Mouse (Mus musculus) lung, postnatal 36 days (tissue): Measurements from ENCODE around the gene Lipe.
"Not testable (repeated sequence)": the region's sequence is repeated elsewhere in the genome, so short reads cannot be mapped to it uniquely, and the experiment has no call there.

Experiments used
- DNase-seq: peaks from one replicate; pipeline ENCODE4 v3.0.0; 2022; ENCODE audit warnings: mixed read lengths

Lipe gene

DNA sequence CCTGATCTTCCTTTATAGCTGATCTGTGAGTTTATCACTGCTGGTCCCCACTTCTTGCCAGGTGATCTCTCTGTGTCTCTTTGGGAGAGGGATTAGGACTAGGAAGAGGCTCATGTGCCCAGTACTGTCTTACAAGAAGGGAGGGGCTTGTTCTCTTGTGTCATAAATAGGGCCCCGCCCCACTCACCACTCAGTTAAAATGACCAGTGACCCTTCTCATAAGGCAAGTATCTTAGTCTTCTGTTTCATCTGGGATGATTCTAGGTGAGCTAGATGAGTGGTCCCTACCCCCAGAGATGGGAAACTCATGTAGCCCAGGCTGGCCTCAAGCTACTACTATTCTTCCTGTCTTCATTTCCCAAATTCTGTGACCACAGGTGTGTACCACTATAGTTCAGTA lies at the start of gene Lipe:
TSS of gene Lipe (minus strand) at position 101 of the 400 bp plus-strand sequence.
- no peak for DNase-seq

DNA sequence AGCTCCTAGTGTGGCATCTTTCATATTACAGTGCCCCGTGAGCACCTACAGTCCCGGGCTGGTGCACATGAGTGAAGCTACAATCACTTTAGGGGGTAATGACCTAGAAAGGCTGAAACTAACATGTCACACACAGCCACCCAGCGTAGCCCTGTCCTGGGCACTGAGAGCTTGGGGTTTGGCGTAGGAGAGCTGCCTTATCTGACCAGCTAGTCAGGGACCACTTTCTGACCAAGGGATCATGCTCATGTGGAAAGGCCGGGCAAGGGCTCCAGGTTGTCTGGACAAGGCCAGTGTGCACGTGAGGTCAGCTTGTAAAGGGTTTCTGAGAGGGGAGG lies 42.3 kb upstream of the Lipe start:
- no peak for DNase-seq

DNA sequence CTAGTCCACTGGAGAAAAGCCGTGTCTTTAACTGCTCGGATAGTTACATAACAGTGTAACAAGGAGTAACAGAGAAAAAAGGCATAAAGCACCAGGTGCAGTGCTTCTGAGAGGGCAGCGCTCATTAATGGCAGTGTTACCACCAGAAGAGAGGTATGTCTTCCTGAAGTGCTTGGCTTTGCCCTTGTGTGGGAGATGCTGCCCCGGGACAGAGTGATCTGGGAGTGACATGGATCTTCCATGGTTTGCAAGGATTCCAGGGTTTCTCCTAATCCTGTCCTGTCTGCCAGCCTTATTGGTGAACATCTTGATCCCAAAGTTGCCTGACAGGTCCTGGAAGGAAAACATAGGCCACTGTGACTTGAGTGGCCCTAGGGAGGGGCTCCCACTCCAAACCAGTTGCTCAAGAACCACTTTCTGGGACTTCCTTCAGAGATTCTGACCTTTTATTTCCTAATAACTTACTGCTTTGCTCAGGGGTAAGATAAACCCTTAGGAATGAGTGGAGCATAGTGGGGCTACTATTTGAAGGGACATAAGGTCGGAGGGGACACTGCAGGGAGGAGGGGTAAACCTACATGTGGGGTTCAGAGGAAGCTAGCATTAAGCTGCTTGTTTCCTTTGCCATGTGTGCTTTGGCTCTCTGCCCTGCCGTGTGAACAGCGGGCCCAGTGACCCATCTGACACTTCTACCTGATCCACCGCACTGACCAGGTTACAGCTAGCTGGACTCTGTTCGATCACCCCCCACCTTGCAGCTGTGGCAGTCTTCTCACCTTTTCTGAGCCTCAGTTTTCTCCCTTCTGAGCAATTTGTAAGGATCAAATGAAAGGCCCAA lies 41.7 kb upstream of the Lipe start:
- DNase-seq, result peak; percentile 81

DNA sequence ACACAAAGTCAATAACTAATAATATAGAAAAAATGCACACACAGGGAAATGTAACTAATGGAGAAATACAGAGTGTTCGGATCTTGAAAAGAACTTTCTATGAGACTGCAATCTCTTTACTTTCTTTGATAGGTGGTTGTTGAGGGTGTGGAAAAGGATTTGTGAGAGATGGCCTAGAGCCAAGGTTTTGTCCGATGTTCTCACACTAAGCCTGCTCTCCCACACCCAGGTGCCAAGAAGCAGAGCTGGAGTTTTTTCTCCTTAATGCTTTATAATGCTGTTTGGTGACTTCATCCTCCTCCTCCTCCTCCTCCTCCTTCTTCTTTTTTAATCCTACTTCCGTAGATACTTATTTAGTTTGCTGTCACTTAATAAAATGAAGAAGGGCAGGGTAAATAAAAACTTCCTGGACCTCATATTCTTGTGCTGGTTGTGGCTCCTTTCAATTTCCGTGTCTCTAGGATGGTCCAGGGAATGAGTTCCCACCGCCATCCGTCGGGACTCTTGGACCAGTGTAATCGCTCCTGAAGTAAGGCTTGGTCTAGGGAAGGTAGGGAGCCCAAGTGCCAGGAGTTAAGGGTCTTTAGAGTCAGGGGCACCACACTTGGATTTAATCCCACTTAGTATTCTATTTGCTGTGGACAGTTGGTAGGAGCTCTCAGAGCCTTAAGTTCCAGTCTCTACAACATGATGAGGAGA lies 40.8 kb upstream of the Lipe start:
- DNase-seq, result peak; percentile 64

DNA sequence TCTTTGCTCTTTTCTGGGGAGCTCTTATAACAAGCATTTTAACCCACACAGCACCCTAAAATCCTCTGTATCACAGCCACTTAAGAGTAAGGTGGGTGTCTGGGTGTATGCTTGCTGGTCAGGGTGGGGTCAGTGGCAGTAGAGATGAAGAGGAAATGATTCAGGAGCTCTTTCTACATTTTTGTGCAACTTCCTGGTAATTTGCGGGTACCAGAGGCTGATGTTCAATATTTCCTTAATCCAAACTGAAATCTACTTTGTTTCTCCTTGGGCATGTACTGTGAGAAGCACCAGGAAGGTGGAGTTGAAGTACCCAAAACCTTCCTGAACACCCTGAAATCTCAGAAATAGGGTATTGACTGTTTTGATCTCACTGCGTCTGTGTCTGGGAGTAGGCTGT lies 38.2 kb upstream of the Lipe start:
- peak; percentile 20 for DNase-seq

DNA sequence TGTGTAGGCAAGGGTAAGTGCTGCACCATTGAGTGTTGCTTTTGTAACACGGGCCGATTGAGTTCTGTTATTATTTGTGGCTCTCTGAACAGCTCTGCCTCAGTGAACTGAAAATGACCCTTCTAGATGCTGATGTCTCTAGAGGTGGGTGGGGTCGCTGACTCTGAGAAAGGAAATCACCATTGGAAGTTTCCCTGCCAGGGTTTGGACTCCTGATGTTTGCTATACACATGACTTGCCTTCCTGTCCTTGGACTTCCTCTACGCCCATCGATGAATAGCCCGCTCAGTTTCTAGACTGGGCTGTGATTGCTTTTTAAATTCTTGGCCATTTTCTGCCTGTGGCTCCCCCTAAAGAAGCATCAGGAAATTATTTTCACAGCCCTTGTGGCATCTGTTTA lies 37.7 kb upstream of the Lipe start:
- peak; percentile 86 for DNase-seq

DNA sequence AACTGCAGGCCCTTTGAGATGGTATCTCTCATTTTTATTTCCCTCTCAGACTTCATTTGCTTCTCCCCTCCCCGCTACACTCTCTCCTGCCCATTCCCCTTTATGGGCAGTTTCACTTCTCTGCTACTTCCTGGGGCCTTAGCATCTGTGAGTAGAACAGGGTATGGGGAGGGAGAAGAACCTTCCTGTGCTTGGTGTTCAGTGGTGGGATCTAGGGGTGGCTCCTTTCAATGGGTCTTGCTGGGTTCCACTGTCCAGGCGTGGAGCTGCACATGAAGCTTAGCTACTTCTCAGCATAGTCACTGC lies 37.0 kb upstream of the Lipe start:
- DNase-seq, result no peak

DNA sequence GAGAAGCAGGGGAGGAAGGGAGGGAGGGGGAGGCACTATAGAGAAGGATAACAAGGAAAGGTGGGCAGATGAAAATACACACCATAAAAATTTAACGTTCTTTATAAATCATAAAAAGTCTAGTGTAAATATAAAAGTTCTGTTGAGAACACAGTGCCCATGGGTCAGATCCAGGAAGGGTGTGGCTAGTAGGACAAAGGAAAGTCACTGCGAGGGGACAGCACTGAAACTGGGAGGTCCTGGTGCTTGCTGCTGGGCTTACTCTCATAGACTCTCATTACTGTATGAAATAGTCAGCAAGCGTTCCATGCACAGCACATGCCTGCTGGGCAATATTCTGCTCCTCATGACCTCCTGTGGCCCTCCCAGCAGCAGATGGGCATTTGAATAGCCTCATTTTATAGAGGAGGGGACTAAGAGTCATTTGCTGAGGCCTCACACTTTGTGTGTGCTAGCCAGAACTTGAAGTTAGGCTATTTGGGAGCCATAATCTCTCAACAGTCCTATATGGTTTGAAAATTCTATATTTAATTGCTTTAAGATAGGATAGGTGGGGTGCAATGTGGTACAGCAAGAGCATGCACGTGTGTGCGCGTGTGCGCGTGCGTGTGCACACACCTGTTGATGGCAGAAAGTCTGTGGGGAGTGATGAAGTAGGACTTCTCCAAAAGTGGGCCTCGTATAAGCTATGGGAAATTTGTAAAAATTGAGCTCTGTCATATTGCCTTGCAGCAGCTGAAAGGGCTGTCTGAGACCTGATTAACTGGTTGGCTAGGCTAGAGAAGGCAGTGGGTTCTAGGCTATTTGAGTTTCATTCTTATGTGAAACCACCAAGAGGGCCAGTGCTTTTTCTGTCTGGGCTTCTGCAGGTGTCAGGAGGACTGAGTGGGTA lies 36.4 kb upstream of the Lipe start:
- DNase-seq, result peak; percentile 79

DNA sequence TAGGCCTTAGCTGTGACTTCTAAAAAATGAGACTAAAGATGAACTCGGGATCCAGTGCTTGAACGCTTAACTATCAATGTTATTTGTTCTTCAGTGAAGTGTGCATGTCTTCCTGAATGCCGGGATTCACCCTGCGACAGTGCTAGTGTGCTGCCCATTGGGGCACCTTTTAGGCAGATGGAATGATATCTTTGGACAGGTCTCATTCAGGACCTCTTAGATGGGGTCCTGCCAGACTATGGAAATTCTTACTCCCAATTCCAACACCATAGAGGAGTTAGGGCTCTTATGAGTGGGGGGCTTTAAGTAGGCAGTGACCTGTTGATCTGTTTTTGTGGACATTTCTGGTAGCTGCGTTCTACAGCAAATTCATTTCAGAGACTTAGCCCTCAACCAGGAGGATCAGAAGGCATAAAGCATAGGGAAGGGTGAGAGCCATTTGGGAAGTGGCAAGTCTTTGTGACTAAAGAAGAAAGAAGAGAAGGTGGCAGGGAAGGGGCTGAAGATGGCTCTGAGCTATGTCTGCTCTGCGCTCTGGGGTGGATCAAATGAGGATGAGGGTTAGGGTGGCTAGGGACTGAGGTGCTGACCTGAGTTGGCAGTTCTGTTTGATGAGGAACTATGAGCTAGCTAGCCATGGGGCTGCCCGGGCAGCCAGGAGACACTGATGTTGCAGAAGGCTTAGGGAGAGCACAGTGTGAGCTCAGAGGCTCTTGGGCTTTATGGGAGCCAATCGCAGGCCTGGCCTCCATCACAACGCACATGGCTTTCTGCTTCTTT lies 35.5 kb upstream of the Lipe start:
- no peak for DNase-seq

DNA sequence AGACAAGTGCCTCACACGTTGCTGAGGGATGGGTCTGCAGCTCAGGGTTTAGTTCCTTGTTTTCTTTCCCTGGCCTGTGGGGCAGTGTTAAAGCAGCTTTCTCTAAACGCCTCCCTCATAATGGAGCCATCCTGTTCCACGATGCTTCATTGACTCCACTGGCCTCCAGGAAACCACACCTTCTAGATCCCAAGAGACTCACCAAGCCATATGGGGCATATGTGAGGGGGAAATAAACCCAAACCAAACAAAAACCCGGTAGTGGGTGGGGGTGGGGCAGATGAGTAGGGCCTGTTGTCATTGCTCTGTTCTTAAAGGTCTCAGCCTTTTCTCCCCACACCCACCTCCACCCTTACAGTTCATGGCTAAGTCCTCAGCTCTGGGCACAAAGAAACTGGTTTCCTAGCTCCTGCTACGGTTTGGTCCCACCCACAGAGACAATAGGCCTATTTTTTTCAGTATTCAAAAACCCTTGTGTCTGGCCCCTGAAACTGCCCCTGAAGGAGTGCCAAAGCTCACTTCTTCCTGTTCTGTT lies 34.6 kb upstream of the Lipe start:
- peak; percentile 70 for DNase-seq

DNA sequence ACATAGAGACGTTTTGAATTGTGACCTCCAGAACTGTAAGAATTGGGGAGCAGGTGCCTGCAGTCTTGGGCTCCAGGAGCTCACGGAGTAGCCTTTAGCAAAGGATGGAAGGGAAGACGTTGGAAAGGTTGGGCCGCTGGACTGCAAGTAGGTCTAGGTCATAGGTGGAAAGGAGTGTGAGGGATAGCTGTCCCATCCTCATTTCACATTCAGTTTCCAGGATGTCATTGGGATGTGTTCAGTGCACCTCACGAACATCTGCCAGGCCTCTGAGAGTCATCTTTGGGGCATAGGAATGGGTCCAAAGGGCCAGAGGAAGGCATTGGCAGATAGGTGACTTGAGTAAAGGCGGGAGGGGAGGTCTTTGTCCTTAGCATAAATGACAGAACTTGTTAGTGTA lies 33.9 kb upstream of the Lipe start:
- no peak for DNase-seq

DNA sequence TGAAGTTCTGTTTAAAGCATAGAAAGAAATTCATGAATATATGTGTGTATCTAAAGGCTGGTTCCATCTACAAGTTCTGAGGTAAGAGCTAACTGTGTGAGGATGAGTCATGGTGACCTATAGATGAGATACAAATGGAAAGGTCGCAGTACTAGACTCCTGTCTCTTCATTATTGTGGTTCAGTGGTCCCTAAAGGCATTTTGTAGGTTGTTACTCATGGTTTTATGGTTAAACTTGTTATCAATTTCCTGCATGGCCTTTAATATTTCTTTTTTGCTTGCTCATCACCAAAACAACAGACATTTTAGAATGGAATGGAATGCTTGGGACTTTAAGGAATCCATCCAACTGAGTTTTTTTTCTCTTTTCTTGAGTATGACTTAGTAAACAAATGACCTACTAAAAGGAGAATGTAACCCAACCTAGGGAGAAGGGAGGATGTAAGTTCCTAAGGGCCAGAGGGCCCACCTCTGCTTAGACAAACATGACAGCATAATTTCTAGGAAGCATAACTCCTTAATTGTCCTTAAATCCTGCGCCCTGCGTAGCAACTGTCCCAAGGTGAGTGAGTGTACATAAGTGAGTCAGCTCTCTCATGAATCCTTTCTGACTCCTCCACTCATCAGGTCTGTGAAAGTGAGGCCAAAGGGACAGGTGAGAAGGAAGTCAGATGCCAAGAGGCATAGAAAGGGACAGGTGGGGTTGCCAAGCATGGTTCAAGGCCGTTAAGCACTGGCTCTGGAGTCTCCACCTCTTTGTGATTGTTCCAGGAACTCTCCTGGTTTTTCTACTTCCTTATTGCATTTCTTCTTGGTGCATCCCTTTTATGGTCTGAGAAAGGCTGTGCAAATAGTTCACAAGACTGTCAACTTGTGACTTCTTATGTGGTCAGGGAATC lies 31.6 kb upstream of the Lipe start:
- no peak for DNase-seq

DNA sequence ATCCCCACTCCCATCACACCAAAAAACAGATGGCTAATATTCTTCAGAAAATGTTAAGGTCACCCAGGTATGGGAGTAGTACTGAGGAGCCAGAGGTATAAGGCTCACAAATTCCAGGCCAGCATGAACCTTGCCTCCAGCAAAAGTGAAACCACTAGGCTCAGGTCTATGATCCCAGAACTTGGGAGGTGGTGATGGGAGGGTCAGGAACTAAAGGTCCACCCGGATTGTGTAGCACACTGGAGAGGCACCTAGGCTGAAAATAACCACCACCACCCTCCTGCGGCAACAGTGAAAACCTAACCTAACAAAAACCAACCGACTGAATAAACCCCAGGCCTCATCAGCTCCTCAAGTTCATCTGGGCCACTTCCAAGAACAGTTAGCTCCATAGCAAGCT lies 29.8 kb upstream of the Lipe start:
- DNase-seq, result no peak

DNA sequence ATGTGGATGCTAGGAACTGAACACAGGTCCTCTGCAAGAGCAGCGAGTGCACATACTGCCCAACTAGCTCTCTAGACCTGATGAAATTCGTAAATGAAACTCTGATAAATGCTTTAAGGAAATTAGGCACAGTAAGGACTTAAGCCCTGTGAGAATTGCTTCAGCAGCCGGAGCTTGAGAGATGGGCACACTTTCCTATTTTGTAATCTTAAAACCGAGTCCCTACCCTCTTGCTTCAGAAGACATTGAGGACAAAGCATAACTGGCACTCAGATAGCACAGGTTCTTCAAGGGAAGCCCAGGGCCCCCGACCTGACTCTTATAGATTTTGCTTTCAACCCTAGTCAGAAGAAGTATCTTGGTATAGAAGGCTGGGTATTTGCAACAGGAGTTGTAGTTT lies 28.6 kb upstream of the Lipe start:
- no peak for DNase-seq

DNA sequence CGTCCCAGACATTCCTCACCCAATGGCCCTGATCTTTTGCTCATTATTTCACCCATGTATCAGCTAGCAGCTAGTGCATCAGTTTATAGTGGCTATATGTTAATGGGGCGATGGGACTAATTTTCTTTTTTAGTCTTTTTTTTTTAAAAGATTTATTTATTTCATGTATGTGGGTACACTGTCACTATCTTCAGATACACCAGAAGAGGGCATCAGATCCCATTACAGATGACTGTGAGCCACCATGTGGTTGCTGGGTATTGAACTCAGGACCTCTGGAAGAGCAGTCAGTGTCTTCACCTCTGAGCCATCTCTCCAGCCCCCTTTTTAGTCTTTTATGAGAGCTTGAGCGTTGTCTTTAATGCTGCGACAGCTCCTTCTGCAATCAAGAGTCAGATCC lies 27.9 kb upstream of the Lipe start:
- not testable (repeated sequence) for DNase-seq

DNA sequence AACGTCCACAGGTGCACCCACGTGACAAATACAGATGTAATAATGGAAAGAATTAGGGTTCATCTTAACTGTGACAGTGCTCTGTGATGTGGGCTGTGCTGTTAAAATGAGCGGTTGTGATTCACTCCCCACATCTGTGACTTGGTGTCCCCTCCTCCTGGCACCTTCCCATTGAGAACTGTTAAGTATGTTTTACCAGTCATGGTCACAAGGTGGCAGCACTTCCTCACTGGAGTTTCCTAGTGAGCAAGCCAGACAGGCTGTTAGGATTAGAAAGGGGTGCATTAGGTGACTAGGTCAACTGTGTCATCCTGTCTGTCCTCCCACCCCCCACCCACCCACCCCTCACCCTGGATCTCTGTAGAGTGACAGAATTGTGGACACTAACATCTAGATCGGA lies 25.9 kb upstream of the Lipe start:
- peak; percentile 95 for DNase-seq

DNA sequence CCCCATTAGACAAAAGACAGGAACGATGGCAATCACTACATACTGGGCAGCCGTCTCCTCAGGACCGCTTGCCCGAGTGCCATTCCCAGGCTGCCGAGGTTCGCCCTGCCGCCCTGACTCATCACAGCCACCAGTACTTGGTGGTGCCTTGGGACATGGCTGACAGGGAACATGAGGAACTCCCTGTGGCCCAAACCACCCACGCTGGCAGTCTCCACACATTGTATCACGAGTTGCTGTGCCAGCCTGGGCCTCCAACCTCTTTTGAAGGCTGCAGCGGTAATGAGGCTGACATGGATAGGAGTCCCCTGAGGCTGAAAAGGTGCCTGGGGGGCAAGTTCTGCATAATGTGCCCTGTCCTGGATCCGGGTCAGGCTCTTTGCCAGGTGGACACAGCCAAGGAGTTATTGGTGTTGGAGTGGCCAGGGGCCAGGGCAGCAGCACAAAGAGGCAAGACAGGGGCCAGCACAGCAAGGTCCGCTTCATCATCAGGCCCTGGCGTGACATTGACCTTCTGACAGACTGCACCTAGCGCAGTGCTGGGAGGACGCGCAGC lies 23.9 kb upstream of the Lipe start:
- DNase-seq, result no peak

DNA sequence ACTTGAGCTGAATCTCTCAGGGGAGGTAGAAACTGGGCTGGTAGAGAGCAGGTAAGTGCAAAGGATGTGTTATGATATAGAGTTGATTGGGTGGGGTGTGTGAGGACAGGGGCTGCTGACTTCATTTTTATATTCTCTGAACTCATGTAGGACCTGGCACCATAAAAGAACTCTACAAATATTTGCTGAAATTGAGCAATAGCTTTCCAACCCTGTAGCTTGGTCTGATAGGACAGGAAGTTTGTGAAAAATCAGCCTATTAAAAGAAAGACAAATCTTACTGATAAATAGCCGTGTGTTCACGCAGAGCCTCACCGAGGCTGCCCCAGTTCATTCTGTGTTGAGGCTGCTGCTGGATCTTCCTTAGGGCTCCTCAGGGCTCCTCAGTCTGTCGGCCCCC lies 21.4 kb upstream of the Lipe start:
- no peak for DNase-seq

DNA sequence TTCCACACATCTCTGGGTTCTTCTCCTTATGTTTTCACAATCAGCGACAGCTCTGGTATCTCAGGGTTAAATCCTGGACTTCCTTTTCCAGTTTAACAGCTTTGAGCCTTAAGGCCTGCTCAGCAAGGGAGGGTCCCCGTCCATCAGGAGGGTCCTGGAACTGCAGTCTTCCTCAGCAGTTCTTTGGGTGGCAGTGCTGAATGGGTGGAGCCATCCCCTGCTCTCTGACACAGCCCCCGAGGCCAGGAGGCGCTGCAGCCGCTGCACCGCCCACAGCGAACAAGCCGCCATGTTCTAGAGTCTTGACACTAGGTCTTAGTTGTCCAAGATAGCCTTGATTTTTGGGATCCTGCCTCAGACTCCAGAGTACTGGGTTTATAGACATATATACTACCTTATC lies 21.0 kb upstream of the Lipe start:
- no peak for DNase-seq

DNA sequence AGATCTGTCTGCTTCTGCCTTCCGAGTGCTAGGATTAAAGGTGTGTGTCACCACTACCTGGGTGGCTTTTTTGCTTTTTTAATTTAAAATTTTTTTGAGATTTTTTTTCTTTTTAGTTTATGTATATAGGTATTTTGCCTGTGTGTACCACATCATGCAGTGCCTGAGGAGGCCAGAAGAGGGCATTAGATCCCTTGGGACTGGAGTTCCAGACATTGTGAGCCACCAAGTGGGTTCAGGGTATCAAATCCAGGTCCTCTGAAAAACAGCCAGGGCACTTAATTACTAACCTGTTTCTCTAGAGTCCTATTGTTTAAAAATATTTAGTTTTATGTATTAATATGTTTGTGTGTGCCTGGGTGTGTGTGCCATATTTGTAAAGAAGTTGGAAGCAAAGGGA lies 19.1 kb upstream of the Lipe start:
- peak; percentile 77 for DNase-seq

DNA sequence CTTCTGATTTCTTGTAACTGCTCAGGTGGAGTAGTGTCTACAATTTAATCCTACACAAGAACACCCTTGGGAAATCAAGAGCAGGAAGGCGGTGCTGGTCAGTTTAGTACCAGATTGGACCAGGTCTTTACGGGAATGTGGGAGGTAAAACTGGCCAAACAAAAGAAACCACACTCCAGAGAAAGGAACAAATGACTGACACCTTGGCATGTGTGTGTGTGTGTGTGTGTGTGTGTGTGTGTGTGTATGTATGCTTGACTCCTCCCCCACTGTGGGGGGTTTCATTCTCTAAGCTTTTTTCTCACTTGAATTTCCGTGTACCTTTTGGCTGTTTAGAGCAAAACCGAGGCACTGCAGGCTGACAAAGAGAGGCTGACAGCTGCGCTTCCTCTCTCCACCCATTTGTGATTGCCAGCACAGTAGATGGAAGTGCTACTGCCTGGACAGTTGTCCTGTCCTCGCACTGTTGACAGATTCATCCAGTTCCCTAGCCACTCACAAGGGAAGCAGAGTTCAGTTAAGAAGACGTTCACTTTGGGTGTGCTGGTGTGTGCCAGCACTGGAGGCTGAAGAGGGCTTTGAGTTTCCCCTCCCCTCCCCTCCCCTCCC lies 14.4 kb upstream of the Lipe start, which contains the start of gene Cxcl17:
TSS of gene Cxcl17 (minus strand) at position 54 of the 609 bp plus-strand sequence.
- DNase-seq, result peak; percentile 61
